Mouse (Mus musculus) erythroblast, embryonic 14.5 days (primary cell): Measurements from ENCODE around the gene Armt1. TPM values are rescaled to one million over a fixed set of nuclear protein-coding genes. Genes with fewer than 3 reads are reported as not detected.

Experiments used
- H3K27me3 ChIP-seq: 2 replicates; pipeline ENCODE4 v1.6.1; 2012; ENCODE audit warnings: inconsistent platforms; ENCODE audit not compliant: control insufficient read depth
- H3K36me3 ChIP-seq: 2 replicates; pipeline ENCODE4 v1.6.1; 2012; ENCODE audit warnings: mild to moderate bottlenecking, inconsistent platforms; ENCODE audit not compliant: control insufficient read depth
- H3K4me1 ChIP-seq: 2 replicates; pipeline ENCODE4 v1.6.1; 2012; ENCODE audit warnings: inconsistent platforms; ENCODE audit not compliant: control insufficient read depth
- H3K4me3 ChIP-seq: replicated peaks from 2 replicates; pipeline ENCODE3; 2012; ENCODE audit warnings: moderate library complexity, mild to moderate bottlenecking, inconsistent platforms
- H3K9me3 ChIP-seq: 2 replicates; pipeline ENCODE4 v1.6.1; 2012; ENCODE audit warnings: low read length, inconsistent platforms, mixed read lengths; ENCODE audit not compliant: control insufficient read depth
- GATA1 ChIP-seq: IDR thresholded peaks from 2 replicates; pipeline ENCODE4 v1.6.1; 2012; ENCODE audit warnings: low read length, inconsistent platforms, mixed read lengths
- TAL1 ChIP-seq: IDR thresholded peaks from 3 replicates; pipeline ENCODE4 v1.6.1; 2012; ENCODE audit warnings: low read length, inconsistent platforms, mixed read lengths
- polyA plus RNA-seq: library from polyadenylated mRNA; stranded (reverse); fragments of >175 nt; gene quantifications from 2 replicates; pipeline ENCODE4 v1.2.3, GENCODE M21; 2012

The Armt1 gene
- polyA plus RNA-seq, 1 experiment, result 0.54 TPM

DNA sequence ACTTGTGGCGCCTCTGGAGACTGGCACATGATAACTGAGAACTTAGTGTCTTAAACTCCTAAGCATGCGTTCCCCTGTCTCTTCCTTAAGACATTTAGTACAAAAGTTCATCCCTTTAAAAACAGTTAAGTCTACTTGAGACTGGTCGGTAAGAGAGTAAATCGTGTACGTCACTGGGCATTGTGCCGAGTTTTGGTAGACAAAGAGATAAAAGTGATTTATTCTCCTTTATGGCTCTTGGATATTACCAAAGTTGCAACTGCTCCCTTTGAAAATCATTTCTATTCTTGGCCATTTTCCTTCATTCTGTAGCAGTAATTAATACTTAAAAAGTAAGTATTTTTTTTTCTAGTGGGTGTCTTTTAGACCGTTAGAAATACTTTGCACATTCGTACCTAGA is 71.0 kb downstream of the Armt1 start:
- Histone ChIP-seq H3K27me3 (no peaks in the 10 kb centered on the region), H3K4me3 (no peak overlapping the region), H3K36me3 (no peaks in the 10 kb centered on the region), H3K4me1 (no peaks in the 10 kb centered on the region), H3K9me3 (no peaks in the 10 kb centered on the region)
- no peak for TF ChIP-seq GATA1
- TF ChIP-seq TAL1, result no peak

Other genes starting within 250 kb of the Armt1 start
- gene Akap12, start 166.1 kb upstream of the Armt1 start, polyA plus RNA-seq, result 0.01 TPM in 2 replicates
- 0.15 and 0.20 TPM in 2 replicates for gene Zbtb2, start 44.4 kb upstream of the Armt1 start, polyA plus RNA-seq
- gene Rmnd1, start 79 bp upstream of the Armt1 start, polyA plus RNA-seq, result 0.14 and 0.18 TPM in 2 replicates
- gene Ccdc170, start 50.0 kb downstream of the Armt1 start, polyA plus RNA-seq, result not detected in 2 replicates
- gene Esr1, start 179.1 kb downstream of the Armt1 start, polyA plus RNA-seq, result 0.01 TPM in 1 of 2 replicates, not detected in the other